Mouse (Mus musculus) gastrocnemius, postnatal 10 days (tissue): ENCODE results near the gene Itch. TPM values are rescaled to one million over a fixed set of nuclear protein-coding genes. Genes with fewer than 3 reads are reported as not detected.
"Not testable (repeated sequence)": the region's sequence is repeated elsewhere in the genome, so short reads cannot be mapped to it uniquely, and the experiment has no call there.

Experiments
- DNase-seq: peaks from one replicate; pipeline ENCODE4 v3.0.0; 2021; ENCODE audit warnings: mixed read lengths
- long read RNA-seq, 2 experiments: library from polyadenylated mRNA; stranded (forward); transcript quantifications; one replicate each; pipeline ENCODE4 v2.0.0; 2021
- total RNA-seq, 2 experiments: library from RNA; stranded (reverse); gene quantifications; 2 replicates each; pipeline ENCODE4 v1.2.3; 2021

The Itch gene
- total RNA-seq = 10 to 100 TPM; 25.7 to 33.8 TPM
- long read RNA-seq, experiment 1, full-length matches to known transcripts = 23 of 31 reads
- long read RNA-seq, experiment 1, partial matches to known transcripts = 3 of 31 reads
- long read RNA-seq, experiment 1, other reads (novel, unspliced or antisense) = 5 of 31 reads
- long read RNA-seq, experiment 2, full-length matches to known transcripts = 13 of 19 reads
- long read RNA-seq, experiment 2, partial matches to known transcripts = 4 of 19 reads
- long read RNA-seq, experiment 2, other reads (novel, unspliced or antisense) = 2 of 19 reads

DNA sequence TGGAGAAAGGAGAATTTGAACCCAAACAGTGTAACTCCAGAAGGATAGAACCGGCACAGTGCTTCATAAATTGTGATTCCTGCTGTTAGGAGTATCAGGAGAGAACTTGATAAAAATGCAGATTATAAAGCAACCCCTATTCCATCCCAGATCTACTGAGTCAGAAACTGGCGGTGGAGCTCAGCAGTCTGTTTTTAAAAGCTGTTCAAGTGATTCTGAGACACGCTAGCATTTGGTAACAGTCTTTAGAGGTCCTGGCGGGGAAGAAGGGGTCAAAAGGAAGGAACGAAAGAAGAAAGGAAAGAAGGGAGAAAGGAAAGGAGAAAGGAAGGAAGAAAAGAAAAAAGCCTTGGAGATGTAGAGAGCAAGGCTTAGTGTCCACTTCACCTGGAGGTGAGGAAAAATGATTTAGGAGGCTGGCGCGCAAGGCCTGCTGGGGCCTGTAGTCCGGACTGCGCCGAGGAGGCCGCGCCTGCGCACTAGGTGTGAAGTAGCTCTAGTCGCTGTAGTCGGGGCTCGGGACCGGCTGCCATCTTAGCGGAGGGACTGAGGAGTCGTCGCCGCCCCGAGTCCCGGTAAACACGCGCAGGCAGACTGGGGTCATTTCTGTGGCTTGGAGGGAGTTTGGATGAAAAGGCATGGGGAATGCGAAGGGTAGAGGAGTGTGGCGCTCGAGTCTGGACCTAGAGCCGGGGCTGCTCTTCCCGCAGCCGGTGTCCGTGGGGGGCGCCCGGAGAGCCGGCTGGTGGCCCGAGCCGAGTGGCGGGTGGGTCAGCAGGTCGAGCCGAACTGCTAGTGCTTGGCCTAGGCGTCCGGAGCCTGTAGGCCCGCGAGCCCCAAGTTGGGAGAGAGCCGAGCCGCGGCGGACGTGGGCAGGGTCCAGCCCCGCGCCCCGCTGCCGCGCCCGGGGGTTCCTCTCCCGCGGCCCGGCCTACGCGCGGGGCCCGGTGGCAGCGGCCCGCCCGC, at the start of gene Itch:
TSS of gene Itch (plus strand) at position 499 of the 966 bp plus-strand sequence.
- peak; percentile 94 for DNase-seq

DNA sequence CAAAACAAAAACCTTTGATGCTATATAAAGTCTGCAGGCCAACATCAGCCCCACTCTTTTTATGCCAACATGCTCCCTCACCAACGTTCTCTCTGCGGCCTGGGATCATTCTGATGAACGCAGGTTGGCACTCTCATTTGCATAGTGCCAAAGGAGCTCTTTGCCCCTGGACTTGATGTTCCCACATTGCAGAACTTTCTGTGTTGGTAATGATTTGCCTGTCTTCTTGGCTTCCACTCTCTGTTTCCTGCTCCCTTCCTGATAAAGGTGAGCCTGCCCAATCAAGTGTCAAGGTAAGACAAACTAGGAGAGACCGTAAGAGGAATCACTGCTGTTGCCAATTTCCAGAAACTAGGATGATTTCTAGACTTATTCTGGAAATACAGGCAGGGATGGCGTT, 48.8 kb upstream of the Itch start:
- DNase-seq = no peak

DNA sequence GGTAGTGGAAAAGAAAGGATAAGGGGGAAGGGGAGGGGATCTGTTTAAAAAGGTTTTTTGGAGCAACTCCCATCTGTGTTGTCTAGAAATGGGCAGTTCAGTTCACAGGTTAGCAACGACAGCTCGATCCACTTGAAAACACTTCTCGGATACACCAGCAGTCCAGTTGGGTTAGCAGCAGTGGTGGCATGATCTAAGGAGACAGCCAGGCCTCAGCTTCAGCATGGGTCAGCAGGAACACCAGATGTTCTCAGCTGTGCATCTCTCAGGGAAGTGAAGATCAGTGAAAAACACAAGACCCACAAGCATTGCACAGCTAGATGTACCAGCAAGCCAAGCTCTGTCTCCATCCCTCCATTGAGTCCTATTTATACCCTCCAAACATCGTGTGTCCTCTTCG, 47.0 kb upstream of the Itch start:
- DNase-seq = no peak

DNA sequence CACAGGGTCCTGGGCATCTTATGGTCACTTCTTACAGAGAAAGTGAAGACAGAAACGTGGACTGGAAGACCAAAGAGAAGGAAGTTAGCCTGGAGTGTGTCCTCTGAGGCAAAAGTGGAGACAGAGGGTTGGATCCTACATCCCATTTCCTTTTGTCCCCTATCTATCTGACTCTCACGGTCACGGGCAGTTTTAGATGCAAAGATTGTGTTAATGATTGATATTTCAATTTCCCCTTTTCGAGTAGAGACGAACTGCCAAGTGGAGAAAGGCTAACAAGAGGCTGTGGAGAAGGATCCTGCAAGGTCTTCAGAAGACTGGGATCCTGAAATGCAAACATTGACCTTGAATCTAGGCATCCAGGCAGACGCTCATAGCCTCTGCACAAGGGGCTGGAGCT, 45.0 kb upstream of the Itch start:
- no peak for DNase-seq

DNA sequence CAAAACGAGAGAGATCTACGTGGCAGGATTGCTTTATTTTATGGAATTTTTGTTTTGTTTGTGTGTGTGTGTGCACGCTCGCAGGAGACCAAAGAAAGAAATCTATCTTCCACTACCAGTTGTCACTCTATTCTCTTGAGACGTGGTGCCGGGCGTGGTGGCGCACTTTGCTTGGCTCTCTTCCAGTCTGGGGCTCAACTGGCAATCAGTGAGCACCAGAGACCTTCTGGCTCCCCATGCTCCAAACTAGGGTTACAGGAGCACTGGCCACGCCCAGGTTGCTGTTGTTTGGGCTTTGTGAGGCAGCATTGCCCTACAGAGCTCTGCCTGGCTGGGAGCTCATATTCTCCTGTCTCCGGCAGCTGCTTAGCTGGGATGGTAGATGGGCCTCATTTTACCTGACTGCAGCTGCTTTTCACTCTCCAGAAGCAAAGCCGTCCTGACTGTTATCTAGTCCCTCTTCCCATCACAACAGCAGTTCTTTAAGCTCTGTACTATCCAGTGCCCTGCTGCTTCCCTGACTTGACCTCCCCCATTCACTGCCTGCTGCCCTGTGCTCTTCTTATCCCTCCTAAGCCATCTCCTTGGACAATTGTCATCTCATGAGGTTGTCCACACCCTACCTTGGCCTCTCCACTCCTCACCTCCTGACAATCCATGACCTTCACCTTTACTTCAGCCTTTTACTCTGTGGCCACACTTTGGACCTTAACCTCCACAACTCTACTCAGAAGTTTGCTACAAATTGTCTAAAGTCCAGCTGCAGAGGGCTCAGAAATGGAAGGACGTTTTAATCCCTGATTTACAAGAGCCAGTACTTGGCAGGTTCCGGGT, 42.2 kb upstream of the Itch start:
- no peak for DNase-seq

DNA sequence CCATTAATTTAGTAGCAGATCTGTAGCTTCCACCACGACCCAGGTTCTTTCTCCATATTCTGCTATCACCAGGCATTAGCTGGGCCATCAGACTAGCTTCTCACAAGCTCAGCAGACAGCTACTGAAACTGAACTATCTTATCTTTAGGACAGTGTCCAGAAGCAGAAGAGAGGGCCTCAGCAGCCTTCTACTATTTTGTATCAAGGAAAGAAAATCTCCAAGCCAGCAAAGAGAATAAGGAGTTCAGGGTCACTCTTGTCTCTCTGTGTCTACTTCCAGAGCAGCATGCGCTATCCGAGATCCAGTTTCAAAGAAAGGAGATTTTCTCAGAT, 41.6 kb upstream of the Itch start:
- no peak for DNase-seq

DNA sequence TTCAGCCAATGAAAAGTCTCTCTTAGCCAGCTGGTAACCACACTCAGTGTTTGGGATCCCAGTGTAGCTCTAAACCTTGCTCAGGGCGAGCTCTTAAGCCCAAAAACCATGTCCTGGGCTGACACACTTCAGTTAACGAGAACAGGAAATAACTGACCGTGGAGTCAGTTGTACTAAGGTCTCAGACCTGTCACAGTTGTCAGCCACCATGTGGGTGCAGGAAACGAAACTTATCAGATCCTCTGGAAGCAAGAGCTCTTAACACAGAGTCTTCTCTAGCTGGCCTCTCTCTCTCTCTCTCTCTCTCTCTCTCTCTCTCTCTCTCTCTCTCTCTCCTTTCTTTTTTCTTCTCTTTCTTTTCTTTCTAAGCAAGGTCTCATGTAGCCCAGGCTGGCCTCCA, 39.9 kb upstream of the Itch start:
- no peak for DNase-seq

DNA sequence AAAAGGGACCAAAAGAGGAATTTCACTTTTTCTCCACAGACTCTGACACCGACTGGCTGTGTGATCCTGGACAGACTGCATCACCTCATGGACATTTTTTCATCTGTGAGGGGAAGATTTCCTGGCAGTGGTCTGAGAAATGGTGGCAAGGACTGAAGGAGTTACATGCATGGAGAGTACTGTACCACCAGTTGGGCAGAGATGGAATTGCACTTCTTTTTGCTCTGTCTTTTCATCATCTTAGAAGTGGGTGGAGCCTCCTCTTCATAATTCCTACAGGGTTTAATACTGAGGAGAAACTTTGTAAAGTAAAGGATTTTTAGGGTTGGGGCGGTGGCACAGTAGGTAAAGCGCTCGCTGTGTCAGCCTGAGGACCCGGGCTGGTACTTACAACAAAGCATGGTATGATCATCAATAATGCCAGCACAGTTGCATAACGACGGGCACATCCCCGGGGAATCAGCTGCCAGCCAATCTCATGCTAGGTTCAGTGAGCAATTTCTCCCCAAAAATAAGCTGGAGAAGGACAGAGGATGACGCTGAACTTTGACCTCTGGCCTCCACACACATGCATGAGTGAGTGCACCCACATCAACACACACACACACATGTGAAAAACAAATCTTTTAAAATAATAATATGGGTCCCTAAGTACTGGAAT, 34.5 kb upstream of the Itch start:
- DNase-seq = no peak

DNA sequence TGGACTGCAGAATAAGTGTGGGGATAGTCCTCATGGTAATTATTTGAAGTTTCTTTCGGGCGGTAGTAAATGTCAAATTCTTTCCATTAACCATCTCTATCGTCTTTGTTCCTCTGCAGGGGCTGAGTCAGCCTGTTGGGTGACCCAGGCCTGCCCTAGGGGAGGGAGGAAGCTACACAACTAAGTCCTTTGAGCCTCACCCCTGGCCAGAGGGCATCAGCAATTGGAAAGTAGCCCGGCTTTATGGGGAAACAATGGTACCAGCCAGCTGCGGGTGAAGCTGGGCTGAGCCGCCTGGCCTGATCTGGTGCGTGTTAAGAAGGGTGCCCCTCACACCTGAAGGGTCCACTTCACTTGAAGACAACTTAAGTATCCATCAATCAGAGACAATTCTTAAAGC, 33.9 kb upstream of the Itch start:
- no peak for DNase-seq

DNA sequence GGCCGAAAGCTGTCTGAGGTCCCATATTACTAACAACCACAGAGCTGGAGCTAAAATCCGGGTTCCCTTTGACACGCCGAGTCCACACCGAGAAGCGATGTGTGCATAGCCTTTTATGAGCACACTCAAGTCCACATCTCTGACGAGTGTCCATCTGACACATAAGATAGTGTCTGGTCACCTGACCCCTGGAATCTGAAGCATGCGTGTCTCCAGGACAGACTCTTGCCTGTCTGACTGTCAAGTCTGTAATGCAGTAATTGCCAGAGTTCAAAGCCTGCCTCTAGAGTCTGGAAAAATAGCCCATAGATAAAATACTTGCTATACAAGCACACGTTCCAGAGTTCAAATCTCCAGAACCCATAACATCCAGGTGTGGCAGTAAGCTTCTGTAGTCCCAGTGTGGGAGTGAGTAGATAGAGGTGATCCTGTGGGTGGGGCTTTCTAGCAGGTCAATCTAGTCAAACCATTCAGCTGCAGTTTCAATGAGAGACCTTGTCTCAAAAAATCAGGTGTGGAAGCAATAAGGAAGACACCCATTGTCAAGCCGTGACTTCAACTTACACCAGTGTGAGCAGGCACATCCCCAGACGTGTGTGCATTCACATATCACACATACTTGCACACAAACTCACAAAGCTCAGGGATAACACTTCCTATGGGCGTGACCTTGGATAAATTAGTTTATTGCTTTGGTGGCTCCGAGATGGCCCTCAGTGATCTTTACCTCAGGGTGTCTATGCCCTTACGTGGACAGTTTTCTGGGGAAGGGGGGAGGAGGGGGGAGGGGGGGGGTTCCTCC, 33.1 kb upstream of the Itch start:
- no peak for DNase-seq

DNA sequence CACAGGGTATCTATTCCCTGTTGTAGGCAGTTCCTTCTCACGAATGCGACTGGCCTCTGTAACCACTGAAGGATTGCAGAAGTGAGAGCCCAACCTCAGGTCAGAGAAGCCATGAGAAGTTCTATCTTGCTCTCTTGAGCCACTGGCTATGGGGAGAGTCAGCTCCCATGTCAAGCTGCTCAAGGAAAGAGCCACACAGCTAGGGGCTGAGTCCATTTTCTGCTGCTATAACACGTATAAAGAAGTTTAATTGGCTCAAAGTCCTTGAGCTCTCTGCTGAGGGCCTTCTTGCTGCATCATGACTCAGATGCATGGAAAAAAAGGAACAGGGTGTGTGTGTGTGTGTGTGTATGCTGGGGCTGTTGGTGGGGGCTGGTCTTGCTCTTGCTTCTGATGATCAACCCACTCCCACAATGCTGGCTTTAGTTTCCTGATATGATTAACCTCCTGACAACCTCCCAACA, 32.5 kb upstream of the Itch start:
- DNase-seq = no peak

DNA sequence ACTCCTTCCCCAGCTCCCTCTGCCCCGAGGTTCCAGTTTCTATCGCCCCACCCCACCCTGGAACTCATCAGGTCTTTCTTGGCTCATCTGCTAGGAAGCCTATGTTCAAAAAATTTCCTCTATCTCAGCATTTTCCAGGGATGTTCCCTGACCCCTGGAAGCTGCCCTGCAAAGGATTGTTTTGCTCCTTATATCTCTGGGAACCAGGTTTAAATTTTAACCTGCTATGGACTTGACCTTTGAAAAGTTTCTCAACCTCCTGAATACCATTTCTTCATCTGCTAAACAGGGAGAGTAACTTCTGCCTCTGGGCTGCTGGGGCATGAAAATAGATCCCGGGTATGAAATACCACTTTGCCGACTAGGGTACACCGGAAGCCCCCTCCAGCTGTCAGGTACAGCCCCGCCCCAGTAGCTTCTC, 31.5 kb upstream of the Itch start:
- no peak for DNase-seq

DNA sequence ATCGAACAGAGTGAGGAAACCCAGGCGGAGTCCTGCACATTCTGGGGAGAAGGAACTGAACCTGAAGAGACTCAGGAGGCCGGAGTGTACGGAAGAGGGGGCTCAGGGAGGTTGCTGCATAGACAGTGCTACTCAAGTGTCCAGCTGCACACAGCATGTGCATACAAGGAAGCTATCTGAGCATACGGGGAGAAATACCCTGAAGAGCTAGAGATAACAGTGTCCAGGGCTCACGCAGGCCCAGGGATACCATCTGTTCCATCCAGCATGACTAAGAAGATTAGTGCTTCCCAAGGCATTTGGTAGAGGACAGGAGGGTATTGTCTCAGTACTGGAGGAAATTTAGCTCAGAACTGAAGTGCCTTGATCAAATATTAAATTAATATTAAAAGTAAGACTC, 29.7 kb upstream of the Itch start:
- DNase-seq = no peak

DNA sequence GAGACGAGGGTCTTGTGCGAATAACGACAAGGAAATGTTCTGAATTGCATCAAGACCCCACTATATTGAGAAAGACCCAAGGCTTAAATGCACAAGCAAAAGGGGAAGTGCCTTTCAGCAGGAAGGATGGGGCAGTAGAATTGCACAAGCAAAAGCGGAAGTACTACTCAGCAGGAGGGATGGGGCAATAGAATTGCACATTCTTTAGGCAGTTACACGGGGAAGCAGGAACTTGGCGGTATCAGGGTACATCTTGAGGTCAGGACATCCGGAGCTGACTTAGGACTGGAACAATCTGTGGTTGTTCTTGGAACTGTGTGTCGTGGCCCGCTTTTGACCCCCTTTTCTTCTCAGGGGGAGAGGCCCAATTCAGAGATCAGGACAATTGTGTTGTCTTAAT, 26.0 kb upstream of the Itch start:
- DNase-seq = not testable (repeated sequence)

DNA sequence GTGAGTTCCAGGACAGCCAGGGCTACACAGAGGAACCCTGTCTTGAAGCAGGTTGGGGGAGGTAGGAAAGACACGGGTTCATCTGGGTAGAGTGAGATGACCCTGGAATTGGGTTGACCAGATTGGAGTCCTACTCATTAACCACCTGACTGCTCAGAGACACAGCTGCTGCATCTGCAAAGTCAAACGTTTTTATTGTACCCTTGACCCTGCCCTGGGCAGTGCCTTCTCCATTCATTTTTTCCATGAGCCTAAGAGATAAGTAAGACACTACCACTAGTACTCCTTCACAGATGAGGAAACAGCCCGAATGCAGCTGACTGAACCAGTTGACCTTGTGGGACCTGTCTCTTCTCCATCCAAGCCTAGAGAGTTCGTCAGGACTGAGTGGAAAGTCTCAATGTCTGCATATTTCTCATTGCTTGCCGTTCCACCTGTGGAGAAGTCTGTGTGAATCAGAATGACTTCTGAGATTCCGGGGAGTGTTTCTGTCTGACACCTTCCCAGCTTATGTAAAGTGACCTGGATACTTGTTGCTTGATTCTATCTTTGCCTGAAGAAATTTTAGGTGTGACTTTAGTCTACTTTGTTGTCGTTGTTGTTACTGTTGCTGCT, 18.0 kb upstream of the Itch start:
- DNase-seq = no peak

DNA sequence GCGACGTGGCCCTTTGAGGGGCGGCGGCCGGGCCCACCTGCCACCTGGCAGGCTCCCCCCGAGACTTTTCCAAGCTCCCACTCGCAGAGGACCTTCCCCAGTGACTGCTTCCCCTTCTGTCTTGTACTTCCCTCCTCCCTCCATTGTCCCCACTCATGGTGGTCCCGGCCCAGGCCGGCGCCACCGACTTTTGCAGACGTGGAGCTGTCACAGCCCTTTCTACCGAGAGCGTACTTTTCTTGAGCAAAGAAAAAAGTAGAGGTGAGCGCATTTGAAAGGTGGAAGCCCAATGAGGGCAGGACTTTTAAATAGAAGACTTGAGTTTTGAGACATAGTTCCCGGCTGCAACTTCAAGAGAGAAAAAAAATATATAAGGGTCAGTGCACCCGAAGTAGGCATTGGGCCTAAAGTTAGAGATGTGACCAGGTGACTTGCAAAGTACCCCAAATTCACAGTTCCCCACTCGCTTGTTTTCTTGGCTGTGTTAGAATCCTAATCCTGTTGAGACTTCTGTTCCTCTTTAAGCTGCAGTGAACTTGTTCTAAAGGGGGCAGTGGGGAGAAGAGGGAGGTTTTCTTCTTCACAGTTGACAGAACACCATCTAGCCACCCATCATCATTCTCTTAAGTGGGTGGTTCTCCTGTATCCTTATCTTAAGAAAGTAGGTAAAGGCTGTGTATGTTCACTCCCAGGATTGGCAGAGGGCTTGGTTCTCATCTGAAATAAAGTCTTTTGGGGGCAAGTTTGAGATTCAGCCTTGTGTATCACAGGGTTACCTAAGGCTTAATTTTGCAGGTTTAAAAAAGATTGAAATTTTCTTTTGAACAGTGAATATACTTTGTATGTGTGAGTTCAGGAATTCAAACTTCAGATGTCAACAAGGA, 910 bp downstream of the Itch start:
- no peak for DNase-seq

DNA sequence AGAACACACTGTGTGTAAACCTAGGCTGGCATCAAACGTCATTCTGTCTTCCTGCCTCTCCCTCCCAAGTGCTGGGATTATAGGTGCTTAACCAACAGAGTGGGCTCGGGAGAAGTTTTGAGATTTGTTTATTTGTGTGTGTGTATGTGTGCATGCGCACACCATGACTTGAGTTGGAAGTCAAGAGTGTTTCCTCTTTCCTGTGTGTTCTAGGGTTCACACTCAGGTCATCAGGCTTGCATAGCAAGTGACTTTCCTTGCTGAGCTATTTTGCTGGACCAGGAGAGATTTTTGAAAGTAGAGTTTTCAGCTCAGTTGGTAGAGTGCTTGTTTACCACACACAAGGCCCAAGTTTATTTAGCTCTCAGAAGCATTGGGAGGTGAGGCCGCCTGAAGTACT, 1.8 kb downstream of the Itch start:
- no peak for DNase-seq

DNA sequence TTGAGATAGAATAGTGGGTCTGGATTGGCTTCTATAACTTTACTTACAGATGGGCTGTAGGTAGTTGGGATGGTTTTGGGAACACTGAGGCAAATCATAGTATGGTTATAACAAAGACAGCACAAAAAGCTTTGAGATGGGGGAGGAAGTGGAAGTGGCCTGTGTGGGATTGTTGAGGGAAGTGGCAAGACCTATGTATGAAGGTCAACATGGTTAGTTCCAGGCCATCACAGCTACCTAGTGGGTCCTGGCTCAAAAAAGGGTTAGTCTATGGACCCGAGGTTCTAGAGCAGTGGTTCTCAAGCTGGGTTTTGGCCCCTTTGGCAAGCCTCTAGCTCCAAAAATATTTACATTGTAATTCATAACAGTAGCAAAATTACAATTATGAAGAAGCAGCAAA, 2.2 kb downstream of the Itch start:
- DNase-seq = no peak

DNA sequence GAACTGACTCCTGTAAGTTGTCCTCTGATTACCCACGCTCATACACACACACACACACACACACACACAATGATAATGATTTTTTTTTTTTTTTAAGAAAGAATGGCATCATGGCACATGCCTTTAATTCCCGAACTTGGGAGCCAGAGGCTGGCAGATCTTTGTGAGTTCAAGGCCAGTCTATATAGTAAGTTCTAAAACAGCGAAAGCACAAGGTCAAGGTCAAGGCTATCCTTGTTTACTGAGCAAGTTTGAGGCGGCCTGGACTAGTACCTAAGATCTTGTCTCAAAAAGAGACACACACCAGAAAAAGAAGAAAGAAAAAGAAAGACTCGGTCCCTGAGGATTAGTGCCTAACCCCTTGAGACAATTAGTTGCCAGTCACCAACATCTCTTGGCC, 7.7 kb downstream of the Itch start:
- DNase-seq = no peak

DNA sequence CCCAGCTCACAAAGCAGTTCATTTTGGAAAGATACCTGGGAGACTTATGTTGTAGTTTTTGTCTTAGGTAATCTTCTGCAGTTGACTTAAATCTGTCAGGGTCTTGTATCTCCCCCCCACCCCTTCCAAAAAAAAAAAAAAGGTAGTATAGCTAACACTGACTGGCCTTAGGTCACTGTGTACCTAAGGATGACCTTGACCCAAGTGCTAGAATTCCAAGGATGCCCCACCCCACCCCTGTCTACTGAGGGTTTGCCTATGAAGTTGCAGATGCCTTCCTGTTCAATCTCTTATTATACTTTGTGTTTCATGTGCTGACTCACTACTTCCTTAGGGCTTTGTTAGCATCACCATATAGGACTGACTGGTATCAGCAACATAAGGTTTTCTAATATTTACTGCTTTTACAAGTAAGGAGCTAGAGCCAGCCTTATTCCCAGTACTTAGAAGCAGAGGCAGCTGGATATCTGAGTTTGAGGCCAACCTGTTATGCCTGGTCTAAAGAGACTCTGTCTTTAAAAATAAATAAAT, 8.8 kb downstream of the Itch start:
- no peak for DNase-seq
